Mouse (Mus musculus) limb, embryonic 11.5 days (tissue): ENCODE results near the gene Cdc42se1. TPM values are rescaled to one million over a fixed set of nuclear protein-coding genes. Genes with fewer than 3 reads are reported as not detected.

Experiments
- ATAC-seq: fragments of 200-750 bp; cut with Nextera tagmentation; 2 replicates; pipeline ENCODE4 v1.8.0; 2017; ENCODE audit warnings: low read depth; ENCODE audit not compliant: insufficient number of reproducible peaks, low FRiP score, low TSS enrichment
- DNase-seq: peaks from one replicate; pipeline ENCODE4 v3.0.0-alpha.2; 2015; ENCODE audit warnings: low spot score
- H3K27ac ChIP-seq: fragments of 300-500 bp; sonication (generic); replicated peaks from 2 replicates; pipeline ENCODE4 v1.5.1; 2014; ENCODE audit warnings: low read depth, mild to moderate bottlenecking, low read length
- H3K27me3 ChIP-seq: fragments of 300-500 bp; sonication (generic); 2 replicates; pipeline ENCODE4 v1.6.1; 2014; ENCODE audit warnings: mild to moderate bottlenecking, low read length, mixed read lengths; ENCODE audit not compliant: control insufficient read depth, insufficient read depth
- H3K36me3 ChIP-seq: fragments of 300-500 bp; sonication (generic); 2 replicates; pipeline ENCODE4 v1.6.1; 2014; ENCODE audit warnings: mild to moderate bottlenecking, low read length, moderate library complexity, mixed read lengths; ENCODE audit not compliant: control insufficient read depth, insufficient read depth
- H3K4me1 ChIP-seq: fragments of 300-500 bp; sonication (generic); 2 replicates; pipeline ENCODE4 v1.6.1; 2014; ENCODE audit warnings: low read length, mixed read lengths; ENCODE audit not compliant: control insufficient read depth, insufficient read depth
- H3K4me2 ChIP-seq: fragments of 300-500 bp; sonication (generic); 2 replicates; pipeline ENCODE4 v1.6.1; 2014; ENCODE audit warnings: low read depth, mild to moderate bottlenecking, moderate library complexity; ENCODE audit not compliant: severe bottlenecking
- H3K4me3 ChIP-seq: fragments of 300-500 bp; sonication (generic); 2 replicates; pipeline ENCODE4 v1.5.1; 2014; ENCODE audit warnings: low read depth, low read length
- H3K9ac ChIP-seq: fragments of 300-500 bp; sonication (generic); 2 replicates; pipeline ENCODE4 v1.6.1; 2014; ENCODE audit warnings: mild to moderate bottlenecking, low read length
- H3K9me3 ChIP-seq: fragments of 300-500 bp; sonication (generic); 2 replicates; pipeline ENCODE4 v1.6.1; 2016; ENCODE audit warnings: low read length; ENCODE audit not compliant: control insufficient read depth
- WGBS: fragments of 180-500 bp; shearing (Covaris S2); extraction: QIAGEN DNeasy Blood & Tissue Kit; methylation state at CpG from one replicate; pipeline ENCODE4 v1.1.7; 2014; 5-methylcytosine and 5-hydroxymethylcytosine counted together
- polyA plus RNA-seq: library from polyadenylated mRNA; unstranded; fragments of >200 nt; fragmentation: Nextera tagmentation; extraction: Ambion mirVana; gene quantifications from 2 replicates; pipeline ENCODE4 v1.2.1, GENCODE M21; 2014

Gene Cdc42se1
- polyA plus RNA-seq, 1 experiment from 2014 or later, result 89.6 TPM

GRCm38 (mm10) chr3:95235386-95236301 lies 7.1 kb downstream of the Cdc42se1 start:
- 78% methylated on average over 23 of the region's 23 CpGs for WGBS
- no peak overlapping the region for H3K4me3 ChIP-seq

GRCm38 (mm10) chr3:95237541-95238099 lies 9.1 kb downstream of the Cdc42se1 start:
- no peaks in the 10 kb centered on the region for H3K4me1 ChIP-seq
- no peak overlapping the region for H3K4me3 ChIP-seq
- ATAC-seq, result no peak
- DNase-seq, result no peak
- H3K27me3 ChIP-seq, result no peaks in the 10 kb centered on the region
- no peak overlapping the region for H3K27ac ChIP-seq
- H3K4me2 ChIP-seq, result no peak overlapping the region
- no peak overlapping the region for H3K9ac ChIP-seq
- peaks cover 35% of the 10 kb centered on the region for H3K36me3 ChIP-seq
- H3K9me3 ChIP-seq, result no peaks in the 10 kb centered on the region
- WGBS, result 92% methylated on average over 8 of the region's 8 CpGs

More at GRCm38 (mm10) chr3:95235386-95236301, 7.1 kb downstream of the Cdc42se1 start:
- Histone ChIP-seq H3K27ac (no peak overlapping the region), H3K9me3 (no peaks in the 10 kb centered on the region), H3K27me3 (no peaks in the 10 kb centered on the region), H3K9ac (no peak overlapping the region), H3K36me3 (peaks cover 41% of the 10 kb centered on the region), H3K4me1 (peaks cover 3% of the 10 kb centered on the region; the same call in 1 of the 2 replicates), H3K4me2 (no peak overlapping the region)
- no peak for ATAC-seq
- no peak for DNase-seq

GRCm38 (mm10) chr3:95239022-95239421 lies 10.5 kb downstream of the Cdc42se1 start:
- WGBS, result 90% methylated on average over 6 of the region's 6 CpGs
- no peak for ATAC-seq
- H3K36me3 ChIP-seq, result peaks cover 21% of the 10 kb centered on the region

GRCm38 (mm10) chr3:95239971-95240370 lies 11.4 kb downstream of the Cdc42se1 start:
- 88% methylated on average over 12 of the region's 12 CpGs for WGBS
- DNase-seq (no peak), ATAC-seq (no peak)

More at GRCm38 (mm10) chr3:95239022-95239421, 10.5 kb downstream of the Cdc42se1 start:
- Histone ChIP-seq H3K9me3 (no peaks in the 10 kb centered on the region), H3K9ac (no peak overlapping the region), H3K27ac (no peak overlapping the region), H3K4me1 (no peaks in the 10 kb centered on the region), H3K27me3 (no peaks in the 10 kb centered on the region), H3K4me3 (no peak overlapping the region), H3K4me2 (no peak overlapping the region)
- no peak for DNase-seq

GRCm38 (mm10) chr3:95240900-95241299 lies 12.4 kb downstream of the Cdc42se1 start:
- H3K9me3 ChIP-seq, result no peaks in the 10 kb centered on the region
- 22% methylated on average over 17 of the region's 17 CpGs for WGBS
- H3K27ac ChIP-seq, result no peak overlapping the region
- H3K36me3 ChIP-seq, result peaks cover 9% of the 10 kb centered on the region; the same call in 1 of the 2 replicates
- ATAC-seq (peak; percentile 54; the same call in 1 of the 2 replicates), DNase-seq (peak; percentile 39)
- no peak overlapping the region for H3K9ac ChIP-seq
- peak overlapping the region; percentile 12; the same call in 1 of the 2 replicates for H3K4me3 ChIP-seq
- H3K4me2 ChIP-seq, result peak overlapping the region; percentile 33
- no peaks in the 10 kb centered on the region for H3K4me1 ChIP-seq
- no peaks in the 10 kb centered on the region for H3K27me3 ChIP-seq

More at GRCm38 (mm10) chr3:95239971-95240370, 11.4 kb downstream of the Cdc42se1 start:
- Histone ChIP-seq H3K9ac (no peak overlapping the region), H3K27me3 (no peaks in the 10 kb centered on the region), H3K4me3 (no peak overlapping the region), H3K4me2 (no peak overlapping the region), H3K9me3 (no peaks in the 10 kb centered on the region), H3K27ac (no peak overlapping the region), H3K4me1 (no peaks in the 10 kb centered on the region), H3K36me3 (peaks cover 16% of the 10 kb centered on the region; the same call in 1 of the 2 replicates)

GRCm38 (mm10) chr3:95241498-95241897 lies 13.0 kb downstream of the Cdc42se1 start, which contains the start of gene Gm128:
TSS of gene Gm128 (minus strand) at chr3:95241598.
- 0 out of 2 replicates have a peak within 1 kb of the TSS, but pooled peaks have one; percentile 4 for H3K9ac ChIP-seq
- DNase-seq (no peak), ATAC-seq (no peak)
- H3K4me2 ChIP-seq, result peak within 1 kb of the TSS; percentile 33
- H3K27me3 ChIP-seq, result no peaks in the 10 kb centered on the region
- peaks cover 6% of the 10 kb centered on the region; the same call in 1 of the 2 replicates for H3K36me3 ChIP-seq
- no peaks in the 10 kb centered on the region for H3K4me1 ChIP-seq
- H3K9me3 ChIP-seq, result no peaks in the 10 kb centered on the region
- H3K4me3 ChIP-seq, result peak within 1 kb of the TSS; percentile 12; the same call in 1 of the 2 replicates
- WGBS, result 75% methylated on average over 7 of the region's 7 CpGs
- no peak within 1 kb of the TSS for H3K27ac ChIP-seq

GRCm38 (mm10) chr3:95243086-95243485 lies 14.6 kb downstream of the Cdc42se1 start:
- H3K4me1 ChIP-seq, result no peaks in the 10 kb centered on the region
- H3K36me3 ChIP-seq, result peaks cover 2% of the 10 kb centered on the region; the same call in 1 of the 2 replicates
- 77% methylated on average over 2 of the region's 2 CpGs for WGBS
- DNase-seq (no peak), ATAC-seq (no peak)
- no peaks in the 10 kb centered on the region for H3K27me3 ChIP-seq
- no peak overlapping the region for H3K27ac ChIP-seq
- H3K4me2 ChIP-seq, result no peak overlapping the region
- no peaks in the 10 kb centered on the region for H3K9me3 ChIP-seq
- no peak overlapping the region for H3K9ac ChIP-seq
- no peak overlapping the region for H3K4me3 ChIP-seq

- ATAC-seq (no peak), DNase-seq (no peak)
- no peak overlapping the region for H3K9ac ChIP-seq
- no peaks in the 10 kb centered on the region for H3K4me1 ChIP-seq
- H3K36me3 ChIP-seq, result no peaks in the 10 kb centered on the region
- no peak overlapping the region for H3K27ac ChIP-seq
- no peaks in the 10 kb centered on the region for H3K9me3 ChIP-seq
- H3K4me2 ChIP-seq, result no peak overlapping the region
- H3K4me3 ChIP-seq, result no peak overlapping the region
- no peaks in the 10 kb centered on the region for H3K27me3 ChIP-seq
- WGBS, result 88% methylated on average over 5 of the region's 5 CpGs
Measured at GRCm38 (mm10) chr3:95246465-95247231, 18.1 kb downstream of the Cdc42se1 start.
